Comparison of ENCODE assay signal across 34 mouse cellular contexts in the genomic region with DNA sequence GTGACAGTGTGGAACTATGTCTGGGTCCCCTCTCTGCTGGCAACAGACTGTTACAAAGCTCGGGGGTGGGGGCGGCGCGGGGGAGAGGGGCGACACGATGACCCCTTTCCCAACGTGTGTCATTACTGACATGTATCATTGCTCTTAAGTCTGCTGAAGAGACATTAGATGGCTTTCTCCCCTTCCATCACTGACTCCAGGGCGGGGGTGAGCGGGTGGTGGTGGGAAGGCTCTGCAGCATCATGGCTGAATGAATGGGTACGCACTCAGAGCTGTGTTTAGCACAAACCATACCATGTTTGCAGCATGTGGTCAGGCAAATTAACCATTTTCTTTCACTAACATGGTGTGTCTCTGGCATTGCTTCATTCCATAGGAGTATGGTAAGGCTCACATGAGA. TPM values are rescaled to one million over a fixed set of nuclear protein-coding genes. Genes with fewer than 3 reads are reported as not detected.
"Had no signal": no experiment of that assay in that cellular context is flagged by ENCODE, and none has a peak within 500 bp of the region (broad histone marks: within the 10 kb centered on the region; RNA-seq: fewer than 3 reads in every experiment).

No protein-coding gene starts in this region.

- H3K4me3 ChIP-seq: limb, embryonic 10.5 days; limb, embryonic 12.5 days; limb, embryonic 13.5 days; limb, embryonic 15.5 days; liver, embryonic 12.5 days; liver, embryonic 13.5 days; liver, embryonic 15.5 days; lung, embryonic 15.5 days; megakaryocyte, embryonic 14.5 days; midbrain, embryonic 10.5 days; midbrain, embryonic 12.5 days; midbrain, embryonic 13.5 days; midbrain, embryonic 15.5 days; myocyte; neural tube, embryonic 12.5 days had no signal

- H3K27ac ChIP-seq: limb, embryonic 10.5 days; limb, embryonic 12.5 days; limb, embryonic 13.5 days; limb, embryonic 15.5 days; liver, embryonic 12.5 days; liver, embryonic 13.5 days; liver, embryonic 14.5 days; liver, embryonic 15.5 days; lung, embryonic 15.5 days; macrophage; midbrain, embryonic 10.5 days; midbrain, embryonic 12.5 days; midbrain, embryonic 13.5 days; midbrain, embryonic 15.5 days; neural tube, embryonic 12.5 days had no signal

- H3K36me3 ChIP-seq: limb, embryonic 10.5 days; limb, embryonic 12.5 days; limb, embryonic 13.5 days; limb, embryonic 15.5 days; liver, embryonic 12.5 days; liver, embryonic 13.5 days; liver, embryonic 15.5 days; lung, embryonic 15.5 days; midbrain, embryonic 10.5 days; midbrain, embryonic 12.5 days; midbrain, embryonic 13.5 days; midbrain, embryonic 15.5 days; neural tube, embryonic 12.5 days had no signal

- H3K9me3 ChIP-seq: limb, embryonic 10.5 days; limb, embryonic 12.5 days; limb, embryonic 13.5 days; limb, embryonic 15.5 days; liver, embryonic 12.5 days; liver, embryonic 13.5 days; liver, embryonic 15.5 days; lung, embryonic 15.5 days; megakaryocyte, embryonic 14.5 days; midbrain, embryonic 10.5 days; midbrain, embryonic 12.5 days; midbrain, embryonic 13.5 days; midbrain, embryonic 15.5 days; neural tube, embryonic 12.5 days had no signal

- H3K27me3 ChIP-seq: limb, embryonic 12.5 days; limb, embryonic 13.5 days; limb, embryonic 15.5 days; liver, embryonic 12.5 days; liver, embryonic 13.5 days; liver, embryonic 15.5 days; lung, embryonic 15.5 days; megakaryocyte, embryonic 14.5 days; midbrain, embryonic 12.5 days; midbrain, embryonic 13.5 days; midbrain, embryonic 15.5 days; neural tube, embryonic 12.5 days had no signal

- DNase-seq: left cerebral cortex, postnatal 4 days; liver; liver, embryonic 13.5 days; liver, postnatal 0 days; lung, adult 18-20 months; lung, adult 2 months; lung, embryonic 14.5 days; lung, postnatal 10 days; lung, postnatal 14 days; lung, postnatal 36 days; lung, postnatal 4 days; midbrain, embryonic 14.5 days had no signal

- H3K4me1 ChIP-seq: limb, embryonic 10.5 days; limb, embryonic 12.5 days; limb, embryonic 13.5 days; limb, embryonic 15.5 days; liver, embryonic 12.5 days; liver, embryonic 13.5 days; liver, embryonic 15.5 days; lung, embryonic 15.5 days; megakaryocyte, embryonic 14.5 days; midbrain, embryonic 10.5 days; midbrain, embryonic 12.5 days; midbrain, embryonic 13.5 days; midbrain, embryonic 15.5 days; neural tube, embryonic 12.5 days had no signal

RNA-seq across cellular contexts. Expression of a gene that starts 43.3 kb away (rescaled TPM):
- total RNA-seq: megakaryocyte progenitor cell, adult 5-6 weeks; megakaryocyte, adult 5-6 weeks; megakaryocyte-erythroid progenitor cell, adult 5-6 weeks; monocyte, adult 5-6 weeks had no signal
- polyA plus RNA-seq: liver, adult 2 months; liver, embryonic 11.5 days; liver, embryonic 12.5 days; liver, embryonic 14.5 days; liver, postnatal 0 days; macrophage had no signal
